ENCODE assay signal across 16 mouse cellular contexts in the genomic region with DNA sequence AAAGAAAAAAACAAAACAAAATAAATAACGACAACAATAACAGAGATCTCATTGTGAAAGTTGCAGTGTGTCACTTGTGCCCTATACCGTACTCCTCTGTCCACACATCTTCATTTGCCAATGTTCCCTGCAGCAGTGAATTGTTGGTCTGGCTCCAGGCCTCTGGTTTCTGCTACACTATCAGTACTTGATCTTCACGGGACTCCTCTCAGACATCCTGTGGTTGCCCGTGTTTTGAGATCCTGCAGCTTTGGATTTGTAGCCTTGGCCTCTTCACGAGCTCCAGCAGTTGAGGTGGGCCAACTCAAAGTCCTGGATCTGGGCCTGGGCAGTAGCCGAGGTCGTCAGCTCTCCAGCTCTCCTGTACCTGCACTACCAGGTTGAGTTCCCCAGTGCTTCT.
"Had no signal": no experiment of that assay in that cellular context is flagged by ENCODE, and none has a peak within 500 bp of the region (broad histone marks: within the 10 kb centered on the region; RNA-seq: fewer than 3 reads in every experiment).

No protein-coding gene starts in this region.

- H3K9me3 ChIP-seq: neural tube, embryonic 13.5 days; neural tube, embryonic 15.5 days; stomach, embryonic 15.5 days had no signal

- DNase-seq: retina, postnatal 1 day; right cerebral cortex, adult 18-20 months; right cerebral cortex, postnatal 14 days; right cerebral cortex, postnatal 25 days; right cerebral cortex, postnatal 4 days; spleen, adult 18-20 months; thymus, adult 18-20 months; thymus, adult 2 months; thymus, postnatal 14 days; thymus, postnatal 25 days; thymus, postnatal 36 days; thymus, postnatal 4 days had no signal

- H3K4me3 ChIP-seq: neural tube, embryonic 13.5 days; neural tube, embryonic 15.5 days; stomach, embryonic 15.5 days had no signal

- H3K9ac ChIP-seq: neural tube, embryonic 13.5 days; neural tube, embryonic 15.5 days; stomach, embryonic 15.5 days had no signal

- H3K27me3 ChIP-seq: neural tube, embryonic 13.5 days; neural tube, embryonic 15.5 days; stomach, embryonic 15.5 days had no signal

- H3K36me3 ChIP-seq: neural tube, embryonic 13.5 days; neural tube, embryonic 15.5 days; stomach, embryonic 15.5 days had no signal

- H3K27ac ChIP-seq: neural tube, embryonic 13.5 days; neural tube, embryonic 15.5 days; stomach, embryonic 15.5 days; stomach, postnatal 0 days had no signal
